Mouse (Mus musculus) CD4-positive, CD25-positive, alpha-beta regulatory T cell, adult 2 months (primary cell): Measurements from ENCODE around the gene Crx.

Source experiments
- DNase-seq: peaks from one replicate; pipeline ENCODE4 v3.0.0-alpha.2; 2012; ENCODE audit warnings: low read depth, low spot score

The Crx gene

GRCm38 (mm10) chr7:15864104-15864503, 15.7 kb downstream of the Crx start:
- DNase-seq = no peak

- no peak for DNase-seq
These were observed 20.1 kb downstream of the Crx start for GRCm38 (mm10) chr7:15859657-15860056.

- no peak for DNase-seq
These were observed 40.2 kb downstream of the Crx start, which contains the start of gene Obox6 for GRCm38 (mm10) chr7:15839578-15839977. Obox6 (minus strand) TSS chr7:15839678.
